24 mouse cellular contexts compared by ENCODE assay signal in genomic region chr10:96663739-96664430, GRCm38 (mm10). TPM values are rescaled to one million over a fixed set of nuclear protein-coding genes. Genes with fewer than 3 reads are reported as not detected.
DNase-seq lines count a peak whose midpoint lies in the region; TF ChIP-seq lines count a peak whose summit lies in the region.
"Had no signal": no experiment of that assay in that cellular context is flagged by ENCODE, and none has a peak within 500 bp of the region (broad histone marks: within the 10 kb centered on the region; RNA-seq: fewer than 3 reads in every experiment).

No protein-coding gene starts in this region.

- TF ChIP-seq CTCF in small intestine, adult 2 months (IDR thresholded peaks at IDR 0.05; ENCODE audit: extremely low read depth, insufficient read length, insufficient replicate concordance, low read depth, low read length), result no peak

- no peaks in the 10 kb centered on the region; the same call in 1 of the 2 replicates for H3K27me3 ChIP-seq in small intestine, adult 2 months (ENCODE audit: control insufficient read depth, insufficient read depth, low read length)
- H3K27me3 ChIP-seq: forebrain, embryonic 15.5 days; heart, embryonic 12.5 days; hindbrain, embryonic 13.5 days; limb, embryonic 12.5 days; liver, embryonic 12.5 days; midbrain, embryonic 13.5 days had no signal

- TF ChIP-seq POLR2A in small intestine, adult 2 months (IDR thresholded peaks at IDR 0.05; ENCODE audit: low read depth, low read length), result no peak

- peak overlapping the region; percentile 68 for H3K27ac ChIP-seq in small intestine, adult 2 months (ENCODE audit: insufficient read depth, low read depth, low read length)
- H3K27ac ChIP-seq: forebrain, embryonic 15.5 days; hindbrain, embryonic 13.5 days; limb, embryonic 12.5 days; liver, embryonic 12.5 days; midbrain, embryonic 13.5 days had no signal

- WGBS in small intestine, adult 2 months, result 85% methylated on average over 9 of the region's 9 CpGs

- no peak overlapping the region for H3K4me3 ChIP-seq in small intestine, adult 2 months (ENCODE audit: low read depth, low read length)
- H3K4me3 ChIP-seq: forebrain, embryonic 15.5 days; heart, embryonic 12.5 days; hindbrain, embryonic 13.5 days; limb, embryonic 12.5 days; liver, embryonic 12.5 days; midbrain, embryonic 13.5 days; myocyte had no signal

- peaks cover 20% of the 10 kb centered on the region; the same call in 1 of the 2 replicates for H3K4me1 ChIP-seq in small intestine, adult 2 months (ENCODE audit: control insufficient read depth, insufficient read depth, insufficient read length, low read length)
- H3K4me1 ChIP-seq: liver, embryonic 12.5 days had no signal

- intact Hi-C loops in gastrocnemius, postnatal 36 days (cut with DNase I), result no loop called here

- peak; percentile 27 to 31 for DNase-seq in spleen, adult 18-20 months
- no peak for DNase-seq in spleen, postnatal 14 days (ENCODE audit: low spot score in 2 of 2)
- peak; percentile 79 for DNase-seq in induced T-regulatory cell, adult 2 months (ENCODE audit: low read depth)
- peak; percentile 33 to 49 for DNase-seq in thymus, postnatal 36 days
- DNase-seq in yolk sac, embryonic 10.5 days (ENCODE audit: low spot score), result no peak
- DNase-seq in gastrocnemius, postnatal 36 days, result no peak
- DNase-seq in right cerebral cortex, postnatal 14 days, result no peak
- DNase-seq: adrenal gland, adult 8-10 months; cerebellum, adult 9-10 months; embryo, embryonic 11 days; heart, adult 11 months; kidney, postnatal 36 days; layer of hippocampus, adult 9-11 months; lung, adult 2 months; lung, postnatal 4 days; right cerebral cortex, postnatal 4 days had no signal

- no peaks in the 10 kb centered on the region for H3K36me3 ChIP-seq in small intestine, adult 2 months (ENCODE audit: control insufficient read depth, insufficient read depth, low read length)
- H3K36me3 ChIP-seq: forebrain, embryonic 15.5 days; heart, embryonic 12.5 days; hindbrain, embryonic 13.5 days; limb, embryonic 12.5 days; liver, embryonic 12.5 days; midbrain, embryonic 13.5 days had no signal

RNA-seq across cellular contexts. Expression of gene Btg1, which starts 47.1 kb away (rescaled TPM):
- 8.3 and 32.7 TPM in 2 replicates for polyA plus RNA-seq in small intestine, adult 2 months (2012; rRNA removed)
- total RNA-seq in gastrocnemius, postnatal 36 days (2021), result 10 to 100 TPM; 13.2 to 15.5 TPM

Comparison
In these comparisons a context has a peak if more than half of its experiments do, and no peak if none do; other contexts are left out.
1. DNase-seq: peak in spleen, adult 18-20 months (2 of 2), induced T-regulatory cell, adult 2 months (single experiment) and thymus, postnatal 36 days (2 of 2); none in spleen, postnatal 14 days (0 of 2), yolk sac, embryonic 10.5 days (single experiment), gastrocnemius, postnatal 36 days (0 of 2) and right cerebral cortex, postnatal 14 days (single experiment).